Mouse (Mus musculus) neural tube, embryonic 11.5 days (tissue): ENCODE results near the gene Smn1. TPM values are rescaled to one million over a fixed set of nuclear protein-coding genes. Genes with fewer than 3 reads are reported as not detected.
A peak's percentile ranks its signal among the peaks of the same experiment; 100 is the strongest.
"Not testable (repeated sequence)": the region's sequence is repeated elsewhere in the genome, so short reads cannot be mapped to it uniquely, and the experiment has no call there.

Source experiments
- ATAC-seq: fragments of 200-750 bp; cut with Nextera tagmentation; 2 replicates; pipeline ENCODE4 v1.8.0; 2017; ENCODE audit warnings: moderate number of reproducible peaks, mild to moderate bottlenecking, moderate TSS enrichment, moderate library complexity; ENCODE audit not compliant: insufficient read depth, low FRiP score, low TSS enrichment
- DNase-seq: peaks from one replicate; pipeline ENCODE4 v3.0.0-alpha.2; 2015; ENCODE audit warnings: low spot score
- H3K27ac ChIP-seq: fragments of 300-500 bp; sonication (generic); 2 replicates; pipeline ENCODE4 v1.5.1; 2014; ENCODE audit warnings: low read depth, mild to moderate bottlenecking, low read length
- H3K27me3 ChIP-seq: fragments of 300-500 bp; sonication (generic); 2 replicates; pipeline ENCODE4 v1.6.1; 2014; ENCODE audit warnings: mild to moderate bottlenecking, low read length, mixed read lengths; ENCODE audit not compliant: control insufficient read depth, insufficient read depth
- H3K36me3 ChIP-seq: fragments of 300-500 bp; sonication (generic); 2 replicates; pipeline ENCODE4 v1.6.1; 2014; ENCODE audit warnings: mild to moderate bottlenecking, low read length, moderate library complexity, mixed read lengths; ENCODE audit not compliant: control insufficient read depth, insufficient read depth
- H3K4me1 ChIP-seq: fragments of 300-500 bp; sonication (generic); 2 replicates; pipeline ENCODE4 v1.6.1; 2014; ENCODE audit warnings: low read length, mixed read lengths; ENCODE audit not compliant: control insufficient read depth, insufficient read depth
- H3K4me2 ChIP-seq: fragments of 300-500 bp; sonication (generic); 2 replicates; pipeline ENCODE4 v1.6.1; 2014; ENCODE audit warnings: low read depth, mild to moderate bottlenecking, moderate library complexity
- H3K4me3 ChIP-seq: fragments of 300-500 bp; sonication (generic); 2 replicates; pipeline ENCODE4 v1.5.1; 2014; ENCODE audit warnings: low read depth, low read length
- H3K9ac ChIP-seq: fragments of 300-500 bp; sonication (generic); 2 replicates; pipeline ENCODE4 v1.6.1; 2014; ENCODE audit warnings: mild to moderate bottlenecking, low read length
- H3K9me3 ChIP-seq: fragments of 300-500 bp; sonication (generic); 2 replicates; pipeline ENCODE4 v1.6.1; 2016; ENCODE audit warnings: low read length; ENCODE audit not compliant: control insufficient read depth
- WGBS: fragments of 180-500 bp; shearing (Covaris S2); extraction: QIAGEN DNeasy Blood & Tissue Kit; methylation state at CpG from one replicate; pipeline ENCODE4 v1.1.7; 2014; 5-methylcytosine and 5-hydroxymethylcytosine counted together
- polyA plus RNA-seq: library from polyadenylated mRNA; unstranded; fragments of >200 nt; fragmentation: Nextera tagmentation; extraction: Ambion mirVana; gene quantifications from 2 replicates; pipeline ENCODE4 v1.2.1, GENCODE M21; 2014

Smn1 gene
- polyA plus RNA-seq, 1 experiment from 2014 or later, result 77.5 TPM

DNA sequence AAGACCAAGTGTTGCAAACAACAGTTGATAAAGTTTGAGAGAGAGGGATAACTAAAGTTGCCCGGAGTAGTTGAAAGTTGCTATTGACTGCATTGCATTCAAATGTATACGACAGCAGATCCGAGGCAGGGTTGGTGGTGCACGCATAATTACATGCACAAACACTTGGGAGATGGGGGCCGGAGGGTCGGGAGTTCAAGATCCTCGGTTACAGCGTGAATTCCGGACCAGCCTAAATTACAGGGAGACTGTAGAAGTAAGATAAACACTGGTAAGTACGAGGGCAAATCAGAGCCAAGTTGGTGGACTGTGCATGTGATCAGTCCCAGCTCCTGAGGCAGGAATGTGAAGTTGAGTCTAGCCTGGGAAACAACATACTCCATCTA lies 599 bp downstream of the Smn1 start:
- peak overlapping the region; percentile 87 for H3K9ac ChIP-seq
- no peak for DNase-seq
- no peak overlapping the region for H3K27ac ChIP-seq
- WGBS, result 5% methylated on average over 10 of the region's 10 CpGs
- peaks cover 5% of the 10 kb centered on the region; the same call in 1 of the 2 replicates for H3K4me1 ChIP-seq
- H3K9me3 ChIP-seq, result no peaks in the 10 kb centered on the region
- peak; percentile 22; the same call in 1 of the 2 replicates for ATAC-seq
- H3K4me3 ChIP-seq, result peak overlapping the region; percentile 98
- peak overlapping the region; percentile 84 for H3K4me2 ChIP-seq
- H3K27me3 ChIP-seq, result no peaks in the 10 kb centered on the region
- no peaks in the 10 kb centered on the region for H3K36me3 ChIP-seq

DNA sequence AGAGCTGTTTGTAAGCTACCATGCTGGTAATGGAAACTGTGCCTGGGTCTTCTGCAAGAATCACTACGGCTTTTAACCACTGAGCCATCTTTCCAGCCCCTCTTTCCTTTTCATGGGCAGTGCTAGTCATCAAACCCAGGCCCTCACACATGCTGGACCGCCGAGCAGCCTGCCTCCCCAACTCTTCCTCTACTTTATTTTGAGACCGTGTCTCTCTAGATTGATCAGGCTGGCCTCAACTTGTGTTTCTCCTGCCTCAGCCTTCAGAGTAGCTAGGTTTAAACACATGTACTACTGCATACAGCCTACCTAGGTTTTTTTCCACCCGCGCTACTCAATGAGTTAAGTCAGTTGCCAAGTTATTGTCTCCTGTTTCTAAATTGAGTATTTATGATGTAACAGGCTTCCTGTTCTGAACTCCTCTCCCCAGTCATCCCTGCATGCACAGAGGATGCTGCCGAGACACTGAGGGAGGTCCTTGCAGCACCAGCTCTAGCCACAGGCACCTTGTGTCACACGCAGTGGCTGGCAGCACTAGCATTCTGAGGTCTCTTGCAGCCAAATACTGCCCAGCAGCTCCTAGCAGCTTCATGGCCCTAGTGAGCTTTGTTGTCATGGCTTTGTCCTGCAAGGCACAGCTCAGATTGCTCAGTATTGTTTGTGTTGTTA lies 17.1 kb downstream of the Smn1 start:
- no peak overlapping the region for H3K4me2 ChIP-seq
- ATAC-seq (no peak), DNase-seq (no peak)
- H3K4me3 ChIP-seq, result no peak overlapping the region
- H3K9ac ChIP-seq, result no peak overlapping the region
- no peaks in the 10 kb centered on the region for H3K9me3 ChIP-seq
- H3K27ac ChIP-seq, result no peak overlapping the region
- 88% methylated on average over 8 of the region's 8 CpGs for WGBS
- H3K27me3 ChIP-seq, result no peaks in the 10 kb centered on the region
- peaks cover 7% of the 10 kb centered on the region; the same call in 1 of the 2 replicates for H3K36me3 ChIP-seq
- H3K4me1 ChIP-seq, result no peaks in the 10 kb centered on the region

DNA sequence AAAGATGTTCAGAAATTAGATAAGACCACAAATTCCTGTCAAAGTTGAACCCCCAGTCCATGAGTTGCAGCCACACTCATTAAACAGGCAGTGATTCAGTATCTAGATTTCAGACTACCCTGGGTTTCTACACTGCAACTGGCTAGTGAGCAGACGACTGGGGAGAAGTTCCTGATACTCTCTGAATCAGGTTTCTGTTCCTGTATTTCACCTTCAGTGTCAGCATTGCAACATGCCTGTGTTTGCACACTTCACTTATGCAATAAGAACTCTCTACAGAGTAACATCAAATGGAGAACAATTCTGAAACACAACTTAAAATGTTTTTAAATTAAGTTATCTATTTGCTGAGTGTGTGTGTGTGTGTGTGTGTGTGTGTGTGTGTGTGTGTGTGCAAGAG lies 28.0 kb downstream of the Smn1 start:
- DNase-seq (no peak), ATAC-seq (no peak)
- WGBS, result 68% methylated on average over 1 of the region's 1 CpGs
- Histone ChIP-seq H3K9me3 (no peaks in the 10 kb centered on the region), H3K4me2 (no peak overlapping the region), H3K27ac (no peak overlapping the region), H3K4me3 (no peak overlapping the region), H3K9ac (no peak overlapping the region), H3K36me3 (no peaks in the 10 kb centered on the region), H3K27me3 (no peaks in the 10 kb centered on the region), H3K4me1 (no peaks in the 10 kb centered on the region)

DNA sequence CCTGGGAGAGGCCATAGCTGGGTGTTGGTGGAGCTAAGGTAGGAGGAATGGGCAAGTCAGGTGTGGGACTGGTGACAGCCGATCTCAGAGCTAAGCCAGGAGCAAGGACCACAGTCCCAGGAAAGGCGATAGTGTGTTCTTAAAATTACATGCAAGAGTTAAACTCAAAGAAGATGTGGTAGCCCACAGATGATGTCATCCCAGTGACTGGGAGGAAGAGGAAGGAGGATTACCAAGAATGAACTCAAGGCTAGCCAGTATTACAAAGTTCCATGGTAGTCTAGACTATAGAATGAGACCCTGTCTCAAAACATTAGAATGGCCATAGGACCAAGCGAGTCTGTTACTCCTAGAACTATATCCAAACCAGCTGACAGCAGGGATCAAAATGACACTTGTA lies 32.0 kb downstream of the Smn1 start:
- H3K36me3 ChIP-seq, result no peaks in the 10 kb centered on the region
- WGBS, result 94% methylated on average over 3 of the region's 3 CpGs
- DNase-seq, result no peak

DNA sequence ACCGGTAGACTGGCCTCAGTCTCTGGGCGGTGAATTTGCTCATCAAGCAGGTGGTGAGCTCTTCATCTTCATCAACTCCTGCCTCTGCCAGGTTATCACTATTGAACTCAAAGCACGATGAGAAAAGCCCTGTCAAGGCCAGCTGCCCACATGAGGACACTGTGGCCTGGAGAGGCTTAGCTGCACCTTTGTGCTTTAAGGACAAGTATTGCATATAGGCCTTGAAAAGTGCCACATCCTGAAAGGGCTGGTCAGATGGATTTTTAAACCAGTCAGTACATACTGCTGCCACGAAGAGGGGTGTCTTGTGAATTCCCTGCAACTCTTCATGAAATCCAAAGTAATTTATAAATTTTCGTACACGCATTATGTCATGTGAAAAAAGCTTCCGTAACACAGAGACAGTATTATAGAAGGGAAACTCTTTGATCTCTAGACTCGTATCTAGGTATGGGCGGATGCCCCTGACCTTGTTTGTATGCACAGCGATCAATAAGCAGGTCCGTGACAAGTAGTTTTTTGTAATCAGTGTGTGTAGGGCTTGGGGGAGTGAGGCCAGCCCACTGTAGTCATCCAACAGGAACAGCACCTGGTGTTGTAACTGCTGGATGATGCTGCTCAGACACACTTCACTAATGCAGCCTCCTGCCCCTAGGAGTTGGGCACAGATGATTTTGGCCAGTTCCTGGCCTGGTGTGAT lies 36.7 kb downstream of the Smn1 start:
- ATAC-seq, H3K27me3 ChIP-seq, H3K36me3 ChIP-seq, H3K4me2 ChIP-seq, H3K4me1 ChIP-seq, H3K27ac ChIP-seq, H3K4me3 ChIP-seq, H3K9me3 ChIP-seq, DNase-seq, H3K9ac ChIP-seq: not testable (repeated sequence)
- 91% methylated on average over 11 of the region's 11 CpGs for WGBS

More for the DNA sequence above, 32.0 kb downstream of the Smn1 start:
- no peaks in the 10 kb centered on the region for H3K27me3 ChIP-seq
- H3K4me3 ChIP-seq, result no peak overlapping the region
- ATAC-seq, result no peak
- H3K9ac ChIP-seq, result no peak overlapping the region
- no peaks in the 10 kb centered on the region for H3K4me1 ChIP-seq
- no peaks in the 10 kb centered on the region for H3K9me3 ChIP-seq
- no peak overlapping the region for H3K27ac ChIP-seq
- no peak overlapping the region for H3K4me2 ChIP-seq

DNA sequence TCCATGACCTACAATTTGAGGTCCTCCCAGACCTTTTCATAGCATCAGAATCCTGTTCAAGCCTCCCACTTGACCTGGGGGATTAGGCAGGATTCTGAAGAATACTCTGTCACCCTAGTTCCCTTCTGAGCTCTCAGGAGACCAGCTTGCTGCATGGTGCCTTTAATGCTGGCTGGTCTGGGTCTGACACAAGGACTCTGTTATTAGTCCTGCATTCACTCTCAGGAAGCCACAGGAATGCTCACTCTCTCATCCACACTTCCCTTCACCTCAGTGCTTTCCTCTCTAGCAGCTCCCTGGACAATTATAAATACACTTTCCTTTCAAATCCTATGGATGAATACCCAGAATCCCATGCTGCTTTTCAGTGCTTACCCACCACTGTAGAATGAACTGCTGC lies 37.8 kb downstream of the Smn1 start:
- H3K27me3 ChIP-seq, H3K4me2 ChIP-seq, H3K9me3 ChIP-seq, DNase-seq, ATAC-seq, H3K36me3 ChIP-seq, H3K27ac ChIP-seq, H3K9ac ChIP-seq, H3K4me3 ChIP-seq, H3K4me1 ChIP-seq: not testable (repeated sequence)

DNA sequence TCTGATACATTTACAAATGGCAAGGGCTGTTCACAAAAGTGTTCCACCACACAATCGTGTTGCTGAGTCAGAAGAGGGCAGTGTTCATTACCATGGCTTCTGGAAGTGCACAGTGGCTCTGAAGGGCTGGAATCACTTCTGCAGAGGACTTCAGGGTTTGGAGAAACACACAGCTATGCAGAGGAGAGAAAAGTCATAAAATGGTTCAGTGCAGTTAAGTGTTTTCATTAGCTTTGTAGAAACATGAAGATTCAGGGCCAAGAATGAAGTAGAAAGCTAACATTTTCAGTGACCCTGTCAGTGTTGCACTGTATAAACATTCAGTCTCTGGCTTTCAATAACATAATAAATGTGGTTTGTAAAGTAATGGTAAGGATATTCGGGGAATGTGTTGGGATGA lies 41.7 kb downstream of the Smn1 start:
- H3K9ac ChIP-seq, ATAC-seq, H3K27me3 ChIP-seq, DNase-seq, H3K4me2 ChIP-seq, H3K27ac ChIP-seq, H3K9me3 ChIP-seq, H3K4me1 ChIP-seq, H3K4me3 ChIP-seq, H3K36me3 ChIP-seq: not testable (repeated sequence)
- WGBS, result 66% methylated on average over 2 of the region's 2 CpGs

DNA sequence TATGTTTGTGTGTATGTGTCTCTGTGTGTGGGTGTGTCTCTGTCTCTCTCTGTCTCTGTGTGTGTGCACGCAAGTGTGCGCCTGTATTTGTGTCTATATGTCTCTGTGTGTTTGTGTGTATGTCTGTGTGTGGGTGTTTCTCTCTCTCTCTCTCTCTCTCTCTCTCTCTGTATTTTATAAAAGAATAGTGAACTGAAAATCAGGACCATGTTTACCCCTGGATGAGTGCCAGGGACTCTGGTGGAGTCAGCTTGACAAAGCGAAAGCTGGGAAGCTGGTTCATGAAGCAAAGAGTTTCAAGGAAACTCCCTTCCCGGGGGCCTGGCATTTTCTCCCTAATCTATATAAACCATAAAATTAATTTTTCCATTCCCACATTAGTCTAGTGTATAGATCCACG lies 49.7 kb downstream of the Smn1 start:
- DNase-seq, result not testable (repeated sequence)
- 87% methylated on average over 3 of the region's 5 CpGs for WGBS

DNA sequence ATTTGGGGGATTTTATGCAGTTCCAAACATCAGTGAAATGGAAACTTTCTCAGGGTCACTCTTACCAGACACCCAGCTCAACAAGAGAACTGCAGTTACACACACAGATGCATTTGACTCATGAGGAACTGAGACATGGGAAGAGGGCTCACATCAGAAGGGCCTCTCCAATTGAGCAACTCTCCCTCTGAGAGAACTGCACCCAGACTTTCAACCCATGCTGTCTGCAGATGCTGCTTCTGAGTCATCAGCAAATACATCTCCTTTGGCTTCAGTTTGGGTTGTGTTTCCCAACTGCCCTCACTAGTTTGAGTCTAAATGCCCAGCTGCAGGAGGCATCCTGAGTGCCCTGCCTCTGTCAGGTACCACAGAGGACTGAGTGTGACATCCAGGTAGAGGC lies 58.5 kb downstream of the Smn1 start:
- not testable (repeated sequence) for ATAC-seq

More for the DNA sequence above, 49.7 kb downstream of the Smn1 start:
- H3K9ac ChIP-seq, H3K9me3 ChIP-seq, H3K36me3 ChIP-seq, H3K4me1 ChIP-seq, H3K27me3 ChIP-seq, H3K4me3 ChIP-seq, H3K4me2 ChIP-seq, H3K27ac ChIP-seq, ATAC-seq: not testable (repeated sequence)

More for the DNA sequence above, 58.5 kb downstream of the Smn1 start:
- not testable (repeated sequence) for H3K27ac ChIP-seq, DNase-seq, H3K27me3 ChIP-seq, H3K4me2 ChIP-seq, H3K9ac ChIP-seq, H3K4me1 ChIP-seq, H3K4me3 ChIP-seq, H3K36me3 ChIP-seq, H3K9me3 ChIP-seq
